Mouse (Mus musculus) cerebellum, adult 2 months (tissue): ENCODE data around the gene Xkr7.

Source experiments
- CTCF ChIP-seq: fragments of 200-500 bp; IDR thresholded peaks from 2 replicates; pipeline ENCODE4 v1.5.1; 2011; ENCODE audit warnings: low read depth, mild to moderate bottlenecking, control low read depth, low read length, moderate library complexity, borderline replicate concordance; ENCODE audit not compliant: insufficient read depth
- POLR2A ChIP-seq: fragments of 200-500 bp; IDR thresholded peaks from 2 replicates; pipeline ENCODE4 v1.6.1; 2011; ENCODE audit warnings: low read length, control low read depth, borderline replicate concordance; ENCODE audit not compliant: insufficient read depth

DNA sequence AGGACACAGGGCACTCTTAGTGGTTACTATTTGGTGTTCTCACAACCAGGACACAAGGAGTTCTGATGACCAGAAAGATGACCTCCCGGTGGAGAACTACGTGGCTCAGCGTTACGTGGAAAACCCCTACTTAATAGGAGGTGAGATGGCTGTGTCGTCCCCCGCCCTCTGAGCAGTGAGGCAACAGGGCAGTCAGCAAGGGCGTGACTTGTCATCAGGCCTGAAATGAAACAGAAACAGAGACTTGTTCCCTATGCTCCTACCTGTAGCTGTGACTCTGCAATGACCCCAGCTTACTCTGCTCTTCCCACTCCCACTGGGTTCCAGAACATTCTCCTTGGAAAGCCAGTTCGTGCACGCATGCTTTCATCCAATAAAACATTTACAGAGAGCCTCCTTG is 40.1 kb upstream of the Xkr7 start:
- TF ChIP-seq CTCF (no peak), POLR2A (no peak)
